Comparison of ENCODE assay signal across 31 mouse cellular contexts in the genomic region with DNA sequence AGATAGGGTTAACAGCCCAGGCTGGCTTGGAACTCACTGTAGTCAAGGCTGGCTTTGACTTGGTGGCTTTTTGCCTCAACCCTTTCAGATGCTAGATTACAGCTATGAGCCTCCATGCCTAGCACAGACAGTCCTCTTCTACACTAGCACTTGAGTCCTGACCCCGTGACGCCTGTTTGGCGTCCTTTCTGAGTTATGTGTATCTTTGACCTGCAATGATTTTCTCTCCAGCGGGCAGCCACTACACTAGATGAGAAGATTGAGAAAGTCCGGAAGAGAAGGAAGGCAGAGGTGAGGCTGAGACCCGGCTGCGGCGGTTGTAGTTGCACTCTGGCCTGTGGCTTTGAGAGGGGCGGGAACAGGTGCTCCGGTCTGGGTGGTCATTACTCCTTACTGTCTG.
"Had no signal": no experiment of that assay in that cellular context is flagged by ENCODE, and none has a peak within 500 bp of the region (broad histone marks: within the 10 kb centered on the region; RNA-seq: fewer than 3 reads in every experiment).

No protein-coding gene starts in this region.

- H3K9ac ChIP-seq: limb, embryonic 12.5 days; limb, embryonic 13.5 days; limb, embryonic 15.5 days; liver, embryonic 13.5 days; liver, embryonic 14.5 days; liver, embryonic 15.5 days; liver, postnatal 0 days; lung, embryonic 14.5 days; lung, embryonic 15.5 days; midbrain, embryonic 12.5 days; midbrain, embryonic 13.5 days; midbrain, embryonic 15.5 days; neural tube, embryonic 12.5 days; neural tube, embryonic 13.5 days had no signal

- H3K4me2 ChIP-seq: limb, embryonic 12.5 days; limb, embryonic 13.5 days; limb, embryonic 15.5 days; liver, embryonic 13.5 days; liver, embryonic 15.5 days; lung, embryonic 14.5 days; lung, embryonic 15.5 days; midbrain, embryonic 11.5 days; midbrain, embryonic 12.5 days; midbrain, embryonic 13.5 days; midbrain, embryonic 15.5 days; neural tube, embryonic 12.5 days; neural tube, embryonic 13.5 days had no signal

- DNase-seq: left cerebral cortex, postnatal 4 days; liver, embryonic 13.5 days; liver, postnatal 0 days; lung, adult 18-20 months; lung, adult 2 months; lung, embryonic 14.5 days; lung, postnatal 10 days; lung, postnatal 14 days; lung, postnatal 36 days; lung, postnatal 4 days; midbrain, embryonic 14.5 days had no signal

- H3K27ac ChIP-seq: left cerebral cortex, adult 2 months; limb, embryonic 10.5 days; limb, embryonic 12.5 days; limb, embryonic 13.5 days; limb, embryonic 15.5 days; liver, embryonic 13.5 days; liver, embryonic 14.5 days; liver, embryonic 15.5 days; lung, embryonic 15.5 days; macrophage; midbrain, embryonic 10.5 days; midbrain, embryonic 12.5 days; midbrain, embryonic 13.5 days; midbrain, embryonic 15.5 days; neural tube, embryonic 12.5 days; neural tube, embryonic 13.5 days had no signal

- H3K9me3 ChIP-seq: limb, embryonic 10.5 days; limb, embryonic 12.5 days; limb, embryonic 13.5 days; limb, embryonic 15.5 days; liver, embryonic 13.5 days; liver, embryonic 15.5 days; lung, embryonic 15.5 days; megakaryocyte, embryonic 14.5 days; midbrain, embryonic 10.5 days; midbrain, embryonic 12.5 days; midbrain, embryonic 13.5 days; midbrain, embryonic 15.5 days; neural tube, embryonic 12.5 days; neural tube, embryonic 13.5 days had no signal

- H3K27me3 ChIP-seq: limb, embryonic 12.5 days; limb, embryonic 13.5 days; limb, embryonic 15.5 days; liver, embryonic 13.5 days; liver, embryonic 15.5 days; lung, embryonic 15.5 days; megakaryocyte, embryonic 14.5 days; midbrain, embryonic 12.5 days; midbrain, embryonic 13.5 days; midbrain, embryonic 15.5 days; neural tube, embryonic 12.5 days; neural tube, embryonic 13.5 days had no signal

- H3K4me3 ChIP-seq: left cerebral cortex, adult 2 months; limb, embryonic 10.5 days; limb, embryonic 12.5 days; limb, embryonic 13.5 days; limb, embryonic 15.5 days; liver, embryonic 13.5 days; liver, embryonic 15.5 days; lung, embryonic 15.5 days; megakaryocyte, embryonic 14.5 days; midbrain, embryonic 10.5 days; midbrain, embryonic 12.5 days; midbrain, embryonic 13.5 days; midbrain, embryonic 15.5 days; myocyte; neural tube, embryonic 12.5 days; neural tube, embryonic 13.5 days had no signal

- ATAC-seq: liver, postnatal 0 days; lung, postnatal 0 days; midbrain, embryonic 13.5 days; midbrain, embryonic 15.5 days; midbrain, embryonic 16.5 days had no signal
